Mouse (Mus musculus) G1E (cell line): ENCODE data around the gene Klhl32. TPM values are rescaled to one million over a fixed set of nuclear protein-coding genes. Genes with fewer than 3 reads are reported as not detected.

Experiments
- ATAC-seq: 2 replicates; pipeline ENCODE4 v1.8.0; 2016; ENCODE audit warnings: mild to moderate bottlenecking; ENCODE audit not compliant: insufficient number of reproducible peaks, poor library complexity, low FRiP score, severe bottlenecking; ENCODE audit errors: extremely low read depth
- DNase-seq: peaks from one replicate; pipeline ENCODE4 v3.0.0; 2012; ENCODE audit warnings: low spot score
- H3K27me3 ChIP-seq: 2 replicates; pipeline ENCODE4 v1.6.1; 2012; ENCODE audit warnings: mild to moderate bottlenecking, low read length, inconsistent platforms; ENCODE audit not compliant: insufficient read depth
- H3K36me3 ChIP-seq: replicated peaks from 2 replicates; pipeline ENCODE3; 2012; ENCODE audit warnings: mild to moderate bottlenecking, inconsistent platforms
- H3K4me1 ChIP-seq: 2 replicates; pipeline ENCODE4 v1.6.1; 2012; ENCODE audit warnings: low read depth, low read length, inconsistent platforms, mixed read lengths; ENCODE audit not compliant: insufficient read depth
- H3K4me3 ChIP-seq: 2 replicates; pipeline ENCODE4 v1.5.1; 2012; ENCODE audit warnings: low read depth, mild to moderate bottlenecking, inconsistent platforms, low read length, moderate library complexity, mixed read lengths
- H3K9me3 ChIP-seq: replicated peaks from 2 replicates; pipeline ENCODE4 v1.6.1; 2012; ENCODE audit warnings: inconsistent platforms
- CTCF ChIP-seq: IDR thresholded peaks from 2 replicates; pipeline ENCODE4 v1.5.1; 2012; ENCODE audit warnings: low read depth, low read length, inconsistent platforms, mixed read lengths
- GATA1 ChIP-seq: IDR thresholded peaks from 2 replicates; pipeline ENCODE4 v1.6.1; 2012; ENCODE audit warnings: borderline replicate concordance, low read length, inconsistent platforms, mixed read lengths
- GATA2 ChIP-seq: IDR thresholded peaks from 2 replicates; pipeline ENCODE4 v1.6.1; 2012; ENCODE audit warnings: low read depth, low read length, inconsistent platforms, borderline replicate concordance
- POLR2AphosphoS5 ChIP-seq: IDR thresholded peaks from 2 replicates; pipeline ENCODE4 v1.6.1; 2012; ENCODE audit warnings: low read depth, low read length, inconsistent platforms; ENCODE audit not compliant: insufficient replicate concordance
- TAL1 ChIP-seq: conservative IDR thresholded peaks from 2 replicates; pipeline ENCODE4 v1.6.1; 2012; ENCODE audit warnings: low read depth, low read length, inconsistent platforms, mixed read lengths
- polyA plus RNA-seq: library from polyadenylated mRNA; stranded (reverse); fragments of >175 nt; gene quantifications from 2 replicates; pipeline ENCODE4 v1.2.3, GENCODE M21; 2012
- total RNA-seq, 2 experiments: library from RNA; stranded (forward) in 1 of 2; stranded (reverse) in 1 of 2; fragments of 200-1000 nt in 1 of 2; fragments of >200 nt in 1 of 2; fragmentation: Nextera tagmentation in 1 of 2; gene quantifications; 2 replicates each; pipeline ENCODE4 v1.2.3; 2014 to 2017

Gene Klhl32
- total and polyA plus RNA-seq, 3 experiments, result 0.02 to 0.05 TPM; not detected in 1

DNA sequence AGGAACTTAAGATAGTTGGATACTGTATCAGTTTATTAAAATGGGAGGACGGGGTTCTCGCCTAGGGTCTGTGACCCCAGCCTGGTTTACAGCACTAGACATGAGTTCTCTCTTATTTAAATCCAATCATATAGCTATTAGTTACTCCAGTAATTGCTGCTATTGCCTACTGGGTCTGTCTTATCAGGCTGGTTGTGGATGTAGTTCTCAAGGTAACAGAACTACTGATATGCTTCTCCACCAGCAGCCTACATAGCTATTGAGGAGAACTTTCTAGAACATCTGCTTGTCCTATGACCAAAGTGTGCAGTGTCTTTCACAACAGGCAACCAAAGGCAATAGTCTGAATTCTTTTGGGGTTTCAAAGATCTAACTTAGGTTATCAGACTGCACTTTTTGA lies 241.4 kb downstream of the Klhl32 start:
- ATAC-seq (no peak), DNase-seq (no peak)
- no peaks in the 10 kb centered on the region for H3K4me1 ChIP-seq
- no peak overlapping the region for H3K4me3 ChIP-seq
- H3K36me3 ChIP-seq, result peaks cover 62% of the 10 kb centered on the region
- TF ChIP-seq POLR2AphosphoS5 (no peak), GATA1 (no peak), GATA2 (no peak), TAL1 (no peak), CTCF (no peak)
- no peaks in the 10 kb centered on the region for H3K27me3 ChIP-seq
- H3K9me3 ChIP-seq, result no peaks in the 10 kb centered on the region

DNA sequence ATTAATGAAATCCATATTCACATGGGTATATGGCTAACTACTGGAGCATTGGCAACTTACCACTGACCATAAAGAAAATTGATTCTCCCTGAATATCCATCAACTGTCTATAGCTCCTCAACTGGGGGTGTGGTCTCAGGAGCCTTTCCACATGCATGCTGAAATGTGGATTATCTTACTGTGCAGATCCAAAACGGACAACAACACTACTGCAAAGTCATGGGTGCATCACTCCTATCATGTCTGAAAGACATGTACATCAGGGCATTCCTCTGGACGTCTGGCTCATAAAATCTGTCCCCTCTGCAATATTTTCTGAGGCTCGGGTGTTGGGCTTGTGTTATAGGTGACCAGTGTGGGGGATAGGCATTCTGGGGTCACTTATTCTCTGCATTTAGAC lies 241.8 kb downstream of the Klhl32 start:
- Histone ChIP-seq H3K27me3 (no peaks in the 10 kb centered on the region), H3K9me3 (no peaks in the 10 kb centered on the region), H3K36me3 (peaks cover 63% of the 10 kb centered on the region), H3K4me1 (no peaks in the 10 kb centered on the region), H3K4me3 (no peak overlapping the region)
- ATAC-seq, result no peak
- no peak for TF ChIP-seq GATA2
- no peak for TF ChIP-seq CTCF
- TF ChIP-seq GATA1, result no peak
- no peak for TF ChIP-seq TAL1
- no peak for TF ChIP-seq POLR2AphosphoS5
- DNase-seq, result no peak

DNA sequence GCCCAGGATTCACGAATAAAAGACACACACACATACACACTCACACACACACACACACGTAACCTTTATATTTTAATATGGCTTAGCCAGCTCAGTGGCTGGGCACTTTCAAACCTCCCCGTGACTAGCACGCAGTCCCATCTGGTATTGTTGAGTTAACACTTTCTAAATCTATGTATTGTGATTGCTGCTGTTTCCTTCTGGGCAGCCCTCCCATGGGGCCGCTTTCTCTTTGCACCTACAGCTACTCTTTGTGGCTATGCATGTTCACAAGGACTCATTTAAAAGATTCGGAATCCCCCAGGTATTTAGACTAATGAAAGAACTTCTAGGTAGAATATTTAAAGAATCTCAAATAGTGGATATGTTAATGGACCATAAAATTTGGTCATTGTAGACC lies 249.2 kb downstream of the Klhl32 start:
- TF ChIP-seq CTCF (no peak), GATA2 (no peak), TAL1 (no peak), POLR2AphosphoS5 (no peak), GATA1 (no peak)
- Histone ChIP-seq H3K9me3 (no peaks in the 10 kb centered on the region), H3K4me1 (no peaks in the 10 kb centered on the region), H3K36me3 (peaks cover 93% of the 10 kb centered on the region), H3K4me3 (no peak overlapping the region), H3K27me3 (no peaks in the 10 kb centered on the region)
- DNase-seq, result no peak
- ATAC-seq, result no peak

DNA sequence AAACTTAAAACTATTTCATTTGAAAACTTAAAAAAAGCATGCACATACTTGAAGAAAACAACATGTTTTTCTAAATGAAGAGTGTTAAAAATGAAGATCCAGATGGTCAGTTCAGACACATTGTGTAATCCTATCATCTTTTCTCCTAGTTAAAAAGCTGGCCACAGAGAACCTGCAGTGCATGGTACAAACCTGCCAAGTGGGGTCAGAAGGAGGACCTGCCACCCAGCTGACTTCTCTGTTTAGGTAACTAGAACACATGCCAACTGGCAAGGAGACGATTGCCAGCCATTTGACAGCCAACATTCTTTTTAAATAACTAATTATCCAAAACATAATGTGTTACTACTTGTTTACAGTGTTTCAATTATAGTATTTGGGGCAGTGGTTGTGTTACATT lies 252.3 kb downstream of the Klhl32 start:
- Histone ChIP-seq H3K4me1 (no peaks in the 10 kb centered on the region), H3K4me3 (no peak overlapping the region), H3K27me3 (no peaks in the 10 kb centered on the region), H3K9me3 (no peaks in the 10 kb centered on the region), H3K36me3 (peaks cover 84% of the 10 kb centered on the region)
- DNase-seq, result no peak
- TF ChIP-seq TAL1 (no peak), GATA1 (no peak)
- ATAC-seq, result no peak

DNA sequence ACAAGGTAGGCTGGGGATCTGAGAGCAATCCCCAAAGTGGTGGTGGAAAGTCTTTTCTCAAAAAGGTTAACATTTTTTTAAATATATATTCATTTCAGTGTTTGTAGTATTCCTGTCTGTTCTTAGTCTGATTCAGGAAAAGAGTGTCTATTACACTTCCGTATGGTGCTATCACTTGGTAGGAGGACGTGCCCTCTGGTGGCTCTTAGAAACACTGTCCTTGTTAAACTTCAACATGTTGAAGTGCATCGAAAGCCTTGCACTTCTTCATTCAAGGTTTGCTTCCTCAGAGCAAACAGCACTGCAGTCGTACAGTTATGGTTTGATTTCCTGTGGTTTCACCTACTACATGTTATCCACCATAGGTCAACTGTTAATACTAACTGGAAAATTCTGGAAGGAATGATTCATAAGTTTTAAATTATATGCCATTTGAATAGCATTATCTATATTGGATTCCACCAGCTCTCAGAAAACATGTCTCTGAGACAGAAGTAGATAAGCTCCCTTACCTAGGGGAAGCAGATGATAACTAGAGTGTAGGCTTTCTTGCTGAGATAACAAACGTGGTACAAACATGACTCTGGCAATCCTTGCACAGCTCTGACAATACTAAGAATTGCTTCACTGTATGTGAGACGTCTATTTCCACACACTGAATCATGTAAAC lies 253.8 kb downstream of the Klhl32 start:
- peak; percentile 28; the same call in 1 of the 2 replicates for ATAC-seq
- H3K4me1 ChIP-seq, result no peaks in the 10 kb centered on the region
- no peaks in the 10 kb centered on the region for H3K27me3 ChIP-seq
- no peaks in the 10 kb centered on the region for H3K9me3 ChIP-seq
- DNase-seq, result no peak
- H3K36me3 ChIP-seq, result peaks cover 83% of the 10 kb centered on the region
- no peak overlapping the region for H3K4me3 ChIP-seq
- TF ChIP-seq GATA1 (no peak), CTCF (no peak), GATA2 (no peak), TAL1 (no peak), POLR2AphosphoS5 (no peak)

DNA sequence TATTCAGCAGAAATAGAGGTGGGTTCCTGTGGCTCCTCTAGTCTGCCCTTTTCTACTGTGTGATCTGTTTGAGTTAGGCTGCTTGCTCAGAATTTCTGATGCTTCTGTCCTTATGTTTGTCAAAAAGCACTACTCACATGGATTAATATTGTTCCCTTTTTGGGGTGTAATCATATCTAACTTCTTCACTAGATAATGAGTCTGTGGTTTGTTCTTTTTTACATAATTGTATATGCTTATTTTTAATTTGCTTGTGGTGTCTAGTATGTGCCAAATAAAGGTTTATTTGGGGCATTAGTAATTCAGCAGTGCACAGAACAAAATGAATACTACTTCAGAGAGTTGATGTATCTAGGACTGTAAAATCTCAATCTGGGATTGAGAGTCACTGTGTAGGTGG lies 256.1 kb downstream of the Klhl32 start:
- DNase-seq, result no peak
- H3K9me3 ChIP-seq, result no peaks in the 10 kb centered on the region
- H3K27me3 ChIP-seq, result no peaks in the 10 kb centered on the region
- TF ChIP-seq TAL1 (no peak), GATA1 (no peak), CTCF (no peak), GATA2 (no peak), POLR2AphosphoS5 (no peak)
- H3K36me3 ChIP-seq, result peaks cover 80% of the 10 kb centered on the region
- ATAC-seq, result no peak
- no peak overlapping the region for H3K4me3 ChIP-seq
- no peaks in the 10 kb centered on the region for H3K4me1 ChIP-seq

DNA sequence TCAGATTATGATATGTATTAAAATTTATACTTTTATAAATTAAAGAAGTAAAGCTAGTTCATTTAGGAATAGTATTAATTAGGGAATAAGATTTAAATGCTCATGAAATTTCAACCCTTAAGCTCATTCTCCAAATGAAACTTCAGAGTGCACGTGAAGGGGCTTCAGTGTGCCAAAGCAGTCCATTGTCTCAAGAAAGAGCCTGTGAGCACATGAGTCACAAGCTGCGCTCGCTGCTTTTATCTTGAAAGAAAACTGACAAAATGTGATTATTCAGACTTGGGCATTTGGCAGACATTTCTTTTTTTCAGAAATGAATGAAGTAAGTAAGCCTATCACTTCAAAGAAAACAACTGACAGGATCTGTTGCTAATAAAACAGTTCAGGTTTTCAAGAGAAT lies 266.9 kb downstream of the Klhl32 start:
- no peaks in the 10 kb centered on the region for H3K4me1 ChIP-seq
- TF ChIP-seq POLR2AphosphoS5 (no peak), GATA1 (no peak), CTCF (no peak), TAL1 (no peak), GATA2 (no peak)
- no peaks in the 10 kb centered on the region for H3K9me3 ChIP-seq
- no peak for ATAC-seq
- no peak for DNase-seq
- no peaks in the 10 kb centered on the region for H3K27me3 ChIP-seq
- H3K36me3 ChIP-seq, result peaks cover 66% of the 10 kb centered on the region
- no peak overlapping the region for H3K4me3 ChIP-seq
